Mouse (Mus musculus): ENCODE measurements around the gene Nxph1.

Gene Nxph1

GRCm38 (mm10) chr6:8948131-8948470, at the start of gene Nxph1:
TSS of gene Nxph1 (plus strand) at chr6:8948431.
- no peak for DNase-seq (ENCODE audit: low spot score in 2 of 2)

- DNase-seq (ENCODE audit: low spot score in 2 of 2) = peak; percentile 17 to 40
Measured at GRCm38 (mm10) chr6:8900021-8900728, 48.1 kb upstream of the Nxph1 start.

GRCm38 (mm10) chr6:8900729-8901122, 47.5 kb upstream of the Nxph1 start:
- DNase-seq (ENCODE audit: low spot score in 2 of 2) = no peak

GRCm38 (mm10) chr6:8907917-8908316, 40.3 kb upstream of the Nxph1 start:
- no peak for DNase-seq (ENCODE audit: low spot score in 2 of 2)

GRCm38 (mm10) chr6:8913404-8913803, 34.8 kb upstream of the Nxph1 start:
- no peak for DNase-seq (ENCODE audit: low spot score in 2 of 2)

- no peak for DNase-seq (ENCODE audit: low spot score in 2 of 2)
Measured at GRCm38 (mm10) chr6:8914682-8915081, 33.5 kb upstream of the Nxph1 start.

- no peak for DNase-seq (ENCODE audit: low spot score in 2 of 2)
Measured at GRCm38 (mm10) chr6:8924481-8924880, 23.8 kb upstream of the Nxph1 start.

- DNase-seq (ENCODE audit: low spot score in 2 of 2) = no peak
Measured at GRCm38 (mm10) chr6:8935241-8935640, 13.0 kb upstream of the Nxph1 start.

- DNase-seq (ENCODE audit: low spot score in 2 of 2) = peak in 1 of 2 experiments; percentile 56
Measured at GRCm38 (mm10) chr6:8935705-8936104, 12.5 kb upstream of the Nxph1 start.

- DNase-seq (ENCODE audit: low spot score in 2 of 2) = no peak
Measured at GRCm38 (mm10) chr6:8936168-8936567, 12.1 kb upstream of the Nxph1 start.

- peak in 1 of 2 experiments; percentile 27 for DNase-seq (ENCODE audit: low spot score in 2 of 2)
Measured at GRCm38 (mm10) chr6:8948471-8949411, 510 bp downstream of the Nxph1 start.

- DNase-seq (ENCODE audit: low spot score in 2 of 2) = no peak
Measured at GRCm38 (mm10) chr6:8949665-8950201, 1.5 kb downstream of the Nxph1 start.

- DNase-seq (ENCODE audit: low spot score in 2 of 2) = no peak
Measured at GRCm38 (mm10) chr6:8950611-8951325, 2.5 kb downstream of the Nxph1 start.

- peak in 1 of 2 experiments; percentile 71 for DNase-seq (ENCODE audit: low spot score in 2 of 2)
Measured at GRCm38 (mm10) chr6:8951326-8951695, 3.1 kb downstream of the Nxph1 start.

GRCm38 (mm10) chr6:8951884-8952590, 3.8 kb downstream of the Nxph1 start:
- DNase-seq (ENCODE audit: low spot score in 2 of 2) = no peak

GRCm38 (mm10) chr6:8955817-8956529, 7.7 kb downstream of the Nxph1 start:
- no peak for DNase-seq (ENCODE audit: low spot score in 2 of 2)

GRCm38 (mm10) chr6:8956743-8957528, 8.7 kb downstream of the Nxph1 start:
- DNase-seq (ENCODE audit: low spot score in 2 of 2) = no peak

GRCm38 (mm10) chr6:8957529-8957887, 9.3 kb downstream of the Nxph1 start:
- DNase-seq (ENCODE audit: low spot score in 2 of 2) = no peak

GRCm38 (mm10) chr6:8958081-8958919, 10.1 kb downstream of the Nxph1 start:
- peak in 1 of 2 experiments; percentile 33 for DNase-seq (ENCODE audit: low spot score in 2 of 2)
